Mouse (Mus musculus) urinary bladder, adult 2 months (tissue): ENCODE results near the gene Serpinb3b. TPM values are rescaled to one million over a fixed set of nuclear protein-coding genes. Genes with fewer than 3 reads are reported as not detected.
"Not testable (repeated sequence)": the region's sequence is repeated elsewhere in the genome, so short reads cannot be mapped to it uniquely, and the experiment has no call there.

Experiments used
- DNase-seq: peaks from one replicate; pipeline ENCODE4 v3.0.0; 2022; ENCODE audit warnings: low spot score
- polyA plus RNA-seq: library from polyadenylated mRNA; depleted of rRNA; stranded (reverse); fragments of >200 nt; gene quantifications from 2 replicates; pipeline ENCODE4 v1.2.3, GENCODE M21; 2012; rRNA removed

Gene Serpinb3b
- not detected in 2 replicates for polyA plus RNA-seq

DNA sequence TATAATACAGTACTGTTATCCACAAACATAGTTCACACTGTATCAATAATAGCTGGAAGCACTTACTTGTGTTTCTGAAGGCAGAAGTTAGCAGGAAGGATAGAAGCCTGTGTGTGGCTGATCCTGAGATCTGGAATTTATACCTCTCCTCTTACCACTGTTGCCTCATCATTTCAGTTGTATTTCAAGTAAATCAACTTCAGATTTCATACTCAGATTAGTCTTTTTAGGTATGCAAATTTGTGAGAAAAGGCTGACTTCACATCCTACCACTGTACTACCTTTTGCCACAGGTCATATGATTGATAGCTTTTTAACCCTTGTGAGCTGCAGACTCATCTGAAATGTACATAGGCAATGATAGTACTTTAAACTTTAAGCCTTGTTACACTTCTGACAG is at the start of gene Serpinb3b, which contains the start of gene Serpinb3c:
Gene Serpinb3b, minus strand, starts transcription at position 101 of the 400 bp plus-strand sequence.
Gene Serpinb3c, minus strand, starts transcription at position 111 of the 400 bp plus-strand sequence.
- DNase-seq: not testable (repeated sequence)

DNA sequence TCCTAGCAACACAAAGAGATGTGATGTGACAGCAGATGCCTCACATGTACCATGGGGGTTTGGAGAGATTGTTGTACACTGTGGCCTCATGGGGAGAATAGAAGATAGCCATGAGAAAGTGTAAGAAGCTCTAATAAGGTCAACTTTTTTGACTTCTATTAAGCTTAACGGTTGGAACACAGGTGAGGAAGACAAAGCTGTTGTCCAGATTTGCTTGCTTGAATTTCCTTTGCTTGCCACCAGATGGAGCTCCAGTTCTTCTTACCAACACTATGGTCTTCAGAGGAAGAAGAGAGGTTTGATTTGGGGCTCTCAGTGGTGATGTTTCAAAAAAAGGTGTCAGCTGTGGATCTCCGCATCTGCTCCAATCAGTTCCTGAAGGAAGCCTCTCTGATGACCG is 35.0 kb downstream of the Serpinb3b start:
- DNase-seq: not testable (repeated sequence)

GRCm38 (mm10) chr1:107217276-107217675 is 60.9 kb downstream of the Serpinb3b start:
- not testable (repeated sequence) for DNase-seq

GRCm38 (mm10) chr1:107127453-107127852 is 150.7 kb downstream of the Serpinb3b start:
- DNase-seq: not testable (repeated sequence)

Other genes with a start within 250 kb of the Serpinb3b start
- not detected in 2 replicates for gene Serpinb3a, start 226.1 kb downstream of the Serpinb3b start, polyA plus RNA-seq
- not detected in 2 replicates for gene Serpinb3d, start 194.9 kb downstream of the Serpinb3b start, polyA plus RNA-seq
- not detected in 2 replicates for gene Serpinb3c, start within 50 bp of the Serpinb3b start, polyA plus RNA-seq
- gene Serpinb11, start 82.8 kb upstream of the Serpinb3b start, polyA plus RNA-seq: 0.10 TPM in 1 of 2 replicates, not detected in the other
- gene Serpinb7, start 121.3 kb upstream of the Serpinb3b start, polyA plus RNA-seq: not detected in 2 replicates
- gene Serpinb2, start 233.1 kb upstream of the Serpinb3b start, polyA plus RNA-seq: 0.19 and 0.22 TPM in 2 replicates